Comparison of ENCODE assay signal across 10 mouse cellular contexts in genomic region chr5:134229391-134229790, GRCm38 (mm10). TPM values are rescaled to one million over a fixed set of nuclear protein-coding genes. Genes with fewer than 3 reads are reported as not detected.
DNase-seq lines count a peak whose midpoint lies in the region; ATAC-seq and TF ChIP-seq lines count a peak whose summit lies in the region.
"Had no signal": no experiment of that assay in that cellular context is flagged by ENCODE, and none has a peak within 500 bp of the region (broad histone marks: within the 10 kb centered on the region; RNA-seq: fewer than 3 reads in every experiment).

TSS of gene Ncf1 (minus strand) at chr5:134229625.

- TF ChIP-seq POLR2A in heart, adult 2 months (IDR thresholded peaks at IDR 0.05; ENCODE audit: insufficient read depth, low read depth, low read length), result 0 out of 2 replicates have a peak, but pooled peaks have one; percentile 41

- H3K9ac ChIP-seq in heart, adult 2 months (ENCODE audit: low read depth, low read length), result 0 out of 2 replicates have a peak within 1 kb of the TSS, but pooled peaks have one; percentile 10
- H3K9ac ChIP-seq: forebrain, postnatal 0 days had no signal

- H3K4me3 ChIP-seq in heart, adult 2 months, result no peak within 1 kb of the TSS

- intact Hi-C loops in heart, adult 2 months (cut with DNase I), result no loop called here
- intact Hi-C loops in left cerebral cortex, postnatal 4 days (cut with DNase I), result no loop called here

- no peaks in the 10 kb centered on the region for H3K27me3 ChIP-seq in heart, adult 2 months (ENCODE audit: control insufficient read depth, insufficient read depth, low read length)

- DNase-seq in heart, adult 2 months, result peak in 1 of 2 experiments; percentile 66
- no peak for DNase-seq in heart, postnatal 4 days
- peak; percentile 67 for DNase-seq in induced T-regulatory cell, adult 2 months (ENCODE audit: low read depth)
- DNase-seq in MN1 (ENCODE audit: low spot score), result no peak
- DNase-seq in left cerebral cortex, postnatal 4 days, result no peak
- DNase-seq in cerebellum, adult 11 months, result no peak
- DNase-seq: forebrain, postnatal 0 days; kidney, adult 9 months had no signal

- peak; percentile 12 for ATAC-seq in CD4-positive, CD25-positive, alpha-beta regulatory T cell, adult 4 months
- ATAC-seq in megakaryocyte progenitor cell, adult 5-6 weeks (replicated peaks; ENCODE audit: poor library complexity), result peak; percentile 42
- ATAC-seq: forebrain, postnatal 0 days had no signal

- no peak for TF ChIP-seq EP300 in heart, adult 2 months (IDR thresholded peaks at IDR 0.05; ENCODE audit: insufficient read depth, low read depth, low read length)

- peak within 1 kb of the TSS; percentile 40 for H3K27ac ChIP-seq in heart, adult 2 months

- 90% methylated on average over 7 of the region's 7 CpGs for WGBS in heart, adult 2 months

- H3K4me1 ChIP-seq in heart, adult 2 months (ENCODE audit: control insufficient read depth, insufficient read depth, low read length), result peaks cover 13% of the 10 kb centered on the region

- no peaks in the 10 kb centered on the region for H3K79me2 ChIP-seq in heart, adult 2 months (replicated peaks; ENCODE audit: control insufficient read depth, insufficient read depth, low read length)

- no peaks in the 10 kb centered on the region for H3K36me3 ChIP-seq in heart, adult 2 months (ENCODE audit: control insufficient read depth, insufficient read depth, low read length)

- TF ChIP-seq CTCF in heart, adult 2 months (IDR thresholded peaks at IDR 0.05), result no peak

RNA-seq across cellular contexts. Expression of gene Ncf1, which starts in this region (rescaled TPM):
- 1 to 10 TPM; 6.7 to 8.2 TPM for total RNA-seq in heart, adult 2 months (2021)
- 3.4 and 5.7 TPM in 2 replicates for polyA plus RNA-seq in heart, adult 2 months (2012; rRNA removed)
- 1 to 10 TPM; 2.1 to 2.5 TPM for total RNA-seq in heart, postnatal 4 days (2021)
- polyA plus RNA-seq in CD4-positive, CD25-positive, alpha-beta regulatory T cell, adult 4 months (2017; shearing (Covaris generic)), result 10 to 100 TPM in 1 of 2 experiments, 1 to 10 TPM in 1; 8.8 to 15.8 TPM
- total RNA-seq in megakaryocyte progenitor cell, adult 5-6 weeks (2015), result 139 and 150 TPM in 2 replicates
- total RNA-seq in megakaryocyte progenitor cell, adult 5-6 weeks (2017), result 155 and 185 TPM in 2 replicates
- 1 to 10 TPM; 2.5 to 3.7 TPM for total RNA-seq in left cerebral cortex, postnatal 4 days (2021)

Comparison
In these comparisons a context has a peak if more than half of its experiments do, and no peak if none do; other contexts are left out.
1. RNA of gene Ncf1 (total RNA-seq): 139 to 185 TPM in megakaryocyte progenitor cell, adult 5-6 weeks; 6.7 to 8.2 TPM in heart, adult 2 months, 2.5 to 3.7 TPM in left cerebral cortex, postnatal 4 days and 2.1 to 2.5 TPM in heart, postnatal 4 days; every median in the first group is over 10 times any median in the second.